Mouse (Mus musculus) liver, embryonic 12.5 days (tissue): Measurements from ENCODE around the gene Adat3. TPM values are rescaled to one million over a fixed set of nuclear protein-coding genes. Genes with fewer than 3 reads are reported as not detected.

Experiments
- ATAC-seq: fragments of 200-750 bp; cut with Nextera tagmentation; 2 replicates; pipeline ENCODE4 v1.8.0; 2017; ENCODE audit warnings: moderate number of reproducible peaks, mild to moderate bottlenecking, moderate library complexity
- H3K27ac ChIP-seq: fragments of 300-500 bp; sonication (generic); 2 replicates; pipeline ENCODE4 v1.5.1; 2016; ENCODE audit warnings: mild to moderate bottlenecking
- H3K27me3 ChIP-seq: fragments of 300-500 bp; sonication (generic); replicated peaks from 2 replicates; pipeline ENCODE4 v1.6.1; 2016; ENCODE audit warnings: mild to moderate bottlenecking, moderate library complexity
- H3K36me3 ChIP-seq: fragments of 300-500 bp; sonication (generic); 2 replicates; pipeline ENCODE4 v1.6.1; 2016; ENCODE audit warnings: mild to moderate bottlenecking, moderate library complexity
- H3K4me1 ChIP-seq: fragments of 300-500 bp; sonication (generic); 2 replicates; pipeline ENCODE4 v1.6.1; 2016
- H3K4me2 ChIP-seq: fragments of 300-500 bp; sonication (generic); 2 replicates; pipeline ENCODE4 v1.6.1; 2016; ENCODE audit warnings: mild to moderate bottlenecking, moderate library complexity
- H3K4me3 ChIP-seq: fragments of 300-500 bp; sonication (generic); 2 replicates; pipeline ENCODE4 v1.5.1; 2016; ENCODE audit warnings: mild to moderate bottlenecking, moderate library complexity
- H3K9ac ChIP-seq: fragments of 300-500 bp; sonication (generic); 2 replicates; pipeline ENCODE4 v1.6.1; 2016; ENCODE audit warnings: mild to moderate bottlenecking, moderate library complexity
- H3K9me3 ChIP-seq: fragments of 300-500 bp; sonication (generic); replicated peaks from 2 replicates; pipeline ENCODE4 v1.6.1; 2016; ENCODE audit warnings: mild to moderate bottlenecking, moderate library complexity
- WGBS: fragments of 180-500 bp; shearing (Covaris S2); methylation state at CpG from one replicate; pipeline ENCODE4 v1.1.7; 2016; ENCODE audit not compliant: insufficient replicate concordance; 5-methylcytosine and 5-hydroxymethylcytosine counted together
- polyA plus RNA-seq: library from polyadenylated mRNA; unstranded; fragments of >200 nt; fragmentation: Nextera tagmentation; extraction: Ambion mirVana; gene quantifications from 2 replicates; pipeline ENCODE4 v1.2.1, GENCODE M21; 2016

Adat3 gene
- polyA plus RNA-seq, 1 experiment from 2014 or later: 7.4 TPM

DNA sequence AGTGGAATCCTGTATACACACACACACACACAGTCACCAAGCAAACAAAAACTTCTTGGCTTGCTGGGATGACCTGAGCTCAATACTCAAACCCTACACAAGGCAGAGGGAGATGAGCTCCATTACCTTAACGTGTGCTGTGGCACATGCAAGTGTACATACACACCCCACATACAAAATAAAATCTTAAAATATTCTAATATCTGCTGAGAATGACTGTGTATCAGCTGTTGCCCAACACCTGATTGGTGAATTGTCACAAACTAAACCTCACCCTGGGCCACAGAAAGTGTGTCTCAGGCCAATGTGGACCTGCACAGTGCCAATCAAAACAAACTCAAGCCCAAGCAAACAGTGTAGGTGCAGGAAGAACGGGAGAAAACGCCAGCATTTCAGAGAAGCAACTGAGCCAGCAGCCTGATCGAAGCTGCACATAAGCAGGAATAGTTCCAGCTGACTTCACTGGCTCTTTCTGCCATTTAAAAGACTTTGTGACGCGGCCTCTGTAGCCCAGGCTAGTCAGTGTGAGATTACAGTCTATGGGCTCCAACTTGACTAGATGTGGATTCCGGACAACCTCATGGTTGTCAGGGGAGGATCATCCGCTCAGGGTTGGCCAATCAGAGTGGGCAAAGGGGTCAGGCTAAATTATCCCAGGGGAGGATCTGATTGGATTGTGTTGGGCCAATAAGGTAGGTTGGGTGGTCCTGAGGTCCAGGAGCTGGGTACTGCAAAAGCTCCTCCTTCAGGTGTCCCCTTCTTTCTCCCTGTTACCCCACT lies 17.0 kb downstream of the Adat3 start:
- Histone ChIP-seq H3K4me1 (peaks cover 56% of the 10 kb centered on the region), H3K9ac (no peak overlapping the region), H3K27ac (peak overlapping the region; percentile 96), H3K27me3 (no peaks in the 10 kb centered on the region), H3K36me3 (peaks cover 16% of the 10 kb centered on the region), H3K4me3 (no peak overlapping the region), H3K4me2 (peak overlapping the region; percentile 22), H3K9me3 (no peaks in the 10 kb centered on the region)
- no peak for ATAC-seq
- WGBS: 39% methylated on average over 8 of the region's 8 CpGs

DNA sequence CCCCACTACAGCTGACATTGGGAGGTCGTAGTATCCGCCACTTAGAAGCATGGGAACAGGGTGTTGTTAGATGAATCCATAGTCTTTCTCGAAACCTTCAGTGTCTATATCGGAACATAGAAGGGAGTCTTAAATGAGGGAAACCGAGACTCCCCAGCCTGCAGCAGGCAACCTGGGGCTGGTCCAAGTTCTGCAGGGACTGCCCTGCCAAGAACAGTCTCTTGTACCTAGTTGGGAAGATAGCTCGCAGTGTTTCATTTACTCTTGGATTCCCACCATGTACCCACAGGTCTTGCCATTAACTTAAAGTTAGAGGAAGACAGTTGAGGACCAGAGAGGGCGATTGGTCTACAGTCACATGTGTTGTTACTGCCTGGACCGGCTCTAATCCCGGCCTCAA lies 17.7 kb downstream of the Adat3 start:
- H3K9me3 ChIP-seq: no peaks in the 10 kb centered on the region
- peaks cover 63% of the 10 kb centered on the region for H3K4me1 ChIP-seq
- H3K27ac ChIP-seq: peak overlapping the region; percentile 96
- no peak for ATAC-seq
- peaks cover 9% of the 10 kb centered on the region for H3K36me3 ChIP-seq
- no peak overlapping the region for H3K4me3 ChIP-seq
- no peak overlapping the region for H3K4me2 ChIP-seq
- H3K9ac ChIP-seq: no peak overlapping the region
- H3K27me3 ChIP-seq: no peaks in the 10 kb centered on the region
- 83% methylated on average over 9 of the region's 9 CpGs for WGBS

DNA sequence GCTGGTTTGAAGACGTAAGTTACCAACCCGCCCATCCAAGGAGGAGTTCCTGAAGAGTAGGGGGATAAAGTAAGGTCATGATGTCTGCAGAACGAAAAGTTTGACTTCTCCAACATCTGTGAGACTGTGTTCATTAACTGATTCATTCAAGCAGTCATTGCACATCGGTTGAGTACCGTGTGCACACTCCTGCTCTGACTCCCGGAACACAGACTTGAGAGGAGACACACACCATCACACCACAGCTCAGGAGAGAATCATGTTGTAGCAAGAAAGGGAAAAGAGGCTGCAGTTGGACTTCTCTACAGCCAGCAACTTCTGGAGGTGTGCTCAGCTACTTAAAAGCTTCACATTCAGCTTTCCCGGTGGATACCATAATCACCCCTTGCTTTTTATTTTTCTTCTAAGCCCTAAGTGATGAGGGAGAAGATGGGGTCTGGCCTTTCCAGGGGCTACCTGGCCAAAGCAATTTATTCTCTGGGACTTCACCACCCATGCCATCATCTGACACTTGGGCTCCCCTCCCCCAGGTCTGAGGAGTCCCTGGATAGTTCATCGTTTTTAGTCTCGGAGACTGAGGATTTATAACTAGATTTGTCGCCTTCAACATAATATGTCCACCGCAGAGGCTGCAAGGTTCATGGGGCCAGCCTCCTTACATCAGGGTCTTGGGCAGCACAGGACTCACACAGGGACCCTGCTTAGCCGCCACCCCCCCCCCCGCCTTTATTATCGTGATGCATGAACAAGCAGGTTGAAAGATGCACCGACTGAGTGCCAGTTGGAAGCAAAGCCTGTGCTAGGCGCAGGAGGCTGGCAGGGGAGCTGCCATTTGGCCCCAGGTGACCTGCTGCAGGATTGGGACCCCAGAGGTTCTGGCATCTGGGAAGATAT lies 18.4 kb downstream of the Adat3 start:
- peaks cover 68% of the 10 kb centered on the region for H3K4me1 ChIP-seq
- 54% methylated on average over 16 of the region's 16 CpGs for WGBS

DNA sequence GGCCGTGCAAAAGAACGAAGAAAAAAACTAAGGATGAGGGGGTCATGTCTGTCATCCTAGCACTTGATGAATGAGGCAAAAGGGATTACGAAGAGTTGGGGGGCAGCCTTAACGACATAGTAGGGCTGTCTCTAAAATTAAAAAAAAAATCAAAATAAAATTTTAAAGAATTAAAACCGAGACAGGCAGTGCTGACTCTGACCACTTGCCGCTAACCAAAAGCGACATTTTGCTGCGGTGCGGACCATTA lies 18.9 kb downstream of the Adat3 start:
- H3K4me2 ChIP-seq: peak overlapping the region; percentile 85
- H3K36me3 ChIP-seq: peaks cover 8% of the 10 kb centered on the region; the same call in 1 of the 2 replicates
- peak overlapping the region; percentile 90 for H3K4me3 ChIP-seq
- peak overlapping the region; percentile 70 for H3K9ac ChIP-seq
- peak overlapping the region; percentile 96 for H3K27ac ChIP-seq
- no peaks in the 10 kb centered on the region for H3K9me3 ChIP-seq
- no peak for ATAC-seq
- no peaks in the 10 kb centered on the region for H3K27me3 ChIP-seq
- WGBS: under 1% methylated on average over 9 of the region's 9 CpGs
- peaks cover 70% of the 10 kb centered on the region for H3K4me1 ChIP-seq

More for the DNA sequence above, 18.4 kb downstream of the Adat3 start:
- Histone ChIP-seq H3K9ac (peak overlapping the region; percentile 70), H3K9me3 (no peaks in the 10 kb centered on the region), H3K4me2 (peak overlapping the region; percentile 85), H3K27me3 (no peaks in the 10 kb centered on the region), H3K27ac (peak overlapping the region; percentile 96), H3K4me3 (peak overlapping the region; percentile 90), H3K36me3 (peaks cover 8% of the 10 kb centered on the region)
- ATAC-seq: no peak

DNA sequence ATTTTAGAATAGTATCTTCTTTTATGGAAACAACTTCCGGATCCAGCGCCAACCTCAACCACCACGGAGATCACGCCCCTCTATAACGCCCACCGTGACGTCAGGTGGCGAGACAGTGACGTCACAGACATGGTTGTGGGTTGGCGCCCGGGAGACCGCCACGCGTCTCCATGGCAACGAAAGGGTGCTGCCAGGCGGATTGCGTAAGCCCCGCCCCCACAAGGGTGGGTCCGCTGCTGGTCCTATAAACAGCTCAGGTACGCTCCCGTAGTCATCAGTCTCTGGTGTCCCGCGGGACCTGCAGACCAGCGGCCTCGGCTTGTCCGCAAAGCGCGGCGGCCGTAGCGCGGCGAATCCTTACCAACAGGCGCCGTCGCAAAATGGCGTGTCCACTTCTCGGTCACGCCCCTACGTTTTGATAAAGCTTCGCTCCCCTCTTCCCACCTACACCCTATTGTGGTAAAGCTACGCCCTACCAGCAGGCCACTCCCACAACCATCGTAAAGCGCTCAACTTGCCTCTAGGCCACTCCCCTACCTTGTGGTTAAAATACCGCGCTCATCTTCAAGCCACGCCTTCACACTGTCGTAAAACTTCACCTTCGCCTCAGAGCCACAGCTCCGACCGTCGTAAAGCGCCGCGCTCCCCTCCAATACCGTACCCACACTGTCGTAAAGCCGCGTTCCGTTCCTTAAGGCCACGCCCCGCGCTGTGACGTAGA lies 19.4 kb downstream of the Adat3 start:
- peak; percentile 92 for ATAC-seq

DNA sequence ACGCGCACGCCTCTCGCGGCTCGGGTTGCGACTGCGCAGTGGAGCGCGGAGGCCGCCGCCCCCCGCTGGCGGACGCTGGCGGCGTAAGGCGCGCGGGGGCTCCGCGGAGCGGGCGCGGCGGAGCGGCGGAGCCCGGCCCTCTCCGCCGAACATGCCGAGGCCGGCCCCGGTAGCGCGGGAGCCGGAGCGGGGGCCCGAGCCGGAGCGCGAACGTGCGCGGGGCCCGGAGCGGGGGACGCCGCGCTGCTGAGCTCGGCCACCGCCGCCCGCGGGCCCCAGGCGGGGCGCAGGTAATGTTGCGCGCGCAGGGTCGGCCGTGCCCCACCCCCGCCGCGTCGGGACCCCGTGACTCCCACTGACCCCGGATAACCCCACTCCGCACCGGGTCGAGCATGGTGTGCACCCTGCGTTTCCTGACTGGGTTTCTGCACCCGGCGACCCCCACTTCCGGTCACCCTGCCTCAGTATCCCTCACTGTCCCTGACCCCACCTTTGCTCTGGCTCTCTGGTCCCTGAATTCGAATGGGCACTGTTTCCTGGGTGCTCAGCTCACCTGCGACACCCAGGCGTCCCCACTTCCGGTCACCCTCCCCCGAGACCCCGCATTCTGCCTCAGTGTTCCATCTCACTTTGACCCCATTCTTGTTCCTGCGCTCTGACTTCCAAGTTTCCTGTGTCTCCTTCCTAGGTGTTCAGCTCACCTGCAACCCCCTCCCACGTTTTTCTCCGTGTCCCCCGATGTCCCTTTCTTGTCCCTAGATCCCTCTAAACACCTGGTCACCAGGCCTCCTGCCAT lies 20.2 kb downstream of the Adat3 start, which contains the start of gene Csnk1g2:
TSS of gene Csnk1g2 (plus strand) at position 178 of the 796 bp plus-strand sequence.
- H3K27ac ChIP-seq: peak within 1 kb of the TSS; percentile 96
- WGBS: 1% methylated on average over 78 of the region's 85 CpGs
- H3K9ac ChIP-seq: peak within 1 kb of the TSS; percentile 95
- peak within 1 kb of the TSS; percentile 98 for H3K4me2 ChIP-seq
- H3K27me3 ChIP-seq: no peaks in the 10 kb centered on the region
- H3K36me3 ChIP-seq: peaks cover 8% of the 10 kb centered on the region; the same call in 1 of the 2 replicates
- peaks cover 80% of the 10 kb centered on the region for H3K4me1 ChIP-seq
- peak; percentile 33 for ATAC-seq
- peak within 1 kb of the TSS; percentile 90 for H3K4me3 ChIP-seq
- H3K9me3 ChIP-seq: no peaks in the 10 kb centered on the region

More for the DNA sequence above, 19.4 kb downstream of the Adat3 start:
- Histone ChIP-seq H3K27me3 (no peaks in the 10 kb centered on the region), H3K27ac (peak overlapping the region; percentile 96), H3K4me2 (peak overlapping the region; percentile 85), H3K36me3 (peaks cover 8% of the 10 kb centered on the region; the same call in 1 of the 2 replicates), H3K4me1 (peaks cover 74% of the 10 kb centered on the region), H3K9ac (peak overlapping the region; percentile 70), H3K9me3 (no peaks in the 10 kb centered on the region), H3K4me3 (peak overlapping the region; percentile 90)
- under 1% methylated on average over 64 of the region's 64 CpGs for WGBS

DNA sequence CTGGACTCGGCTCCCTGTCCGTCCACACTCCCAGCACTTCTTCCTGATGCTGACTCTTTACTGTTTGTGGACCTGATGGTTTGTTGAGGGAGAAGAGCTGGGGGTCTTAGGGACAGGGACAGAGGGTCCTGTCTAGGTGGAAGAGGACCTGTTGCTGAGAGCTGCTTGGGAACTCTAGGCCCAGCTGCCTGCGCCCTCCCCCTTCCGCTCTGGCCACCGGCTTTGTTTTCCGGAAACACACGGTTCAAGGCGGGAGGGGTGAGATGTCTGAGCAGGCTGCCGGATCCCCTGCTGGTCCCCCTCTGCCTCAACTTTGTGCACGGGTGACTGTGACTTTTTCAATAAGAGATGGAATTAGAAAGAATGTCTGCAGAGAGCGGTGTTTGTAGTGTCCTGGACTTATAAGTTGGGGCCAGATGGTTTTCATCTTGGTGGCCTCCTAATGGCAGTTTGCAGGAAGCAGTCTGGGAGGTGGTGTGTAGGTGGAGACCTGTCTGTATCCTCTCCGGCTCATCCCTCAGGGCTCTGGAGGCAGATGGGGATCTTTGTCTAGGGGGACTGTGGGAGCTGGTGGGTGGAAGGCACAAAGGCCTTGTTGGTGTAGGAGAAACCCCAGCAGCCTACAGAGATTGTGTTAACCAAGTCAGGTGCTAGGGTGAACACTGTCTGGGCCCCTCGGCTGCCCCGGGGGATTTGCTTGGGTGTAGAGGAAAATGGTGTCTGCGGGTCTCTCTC lies 20.9 kb downstream of the Adat3 start:
- no peak for ATAC-seq
- 13% methylated on average over 15 of the region's 15 CpGs for WGBS
- Histone ChIP-seq H3K9ac (peak overlapping the region; percentile 95), H3K9me3 (no peaks in the 10 kb centered on the region), H3K4me3 (peak overlapping the region; percentile 90), H3K36me3 (peaks cover 9% of the 10 kb centered on the region; the same call in 1 of the 2 replicates), H3K4me2 (peak overlapping the region; percentile 98), H3K4me1 (peaks cover 83% of the 10 kb centered on the region), H3K27ac (peak overlapping the region; percentile 96), H3K27me3 (no peaks in the 10 kb centered on the region)

DNA sequence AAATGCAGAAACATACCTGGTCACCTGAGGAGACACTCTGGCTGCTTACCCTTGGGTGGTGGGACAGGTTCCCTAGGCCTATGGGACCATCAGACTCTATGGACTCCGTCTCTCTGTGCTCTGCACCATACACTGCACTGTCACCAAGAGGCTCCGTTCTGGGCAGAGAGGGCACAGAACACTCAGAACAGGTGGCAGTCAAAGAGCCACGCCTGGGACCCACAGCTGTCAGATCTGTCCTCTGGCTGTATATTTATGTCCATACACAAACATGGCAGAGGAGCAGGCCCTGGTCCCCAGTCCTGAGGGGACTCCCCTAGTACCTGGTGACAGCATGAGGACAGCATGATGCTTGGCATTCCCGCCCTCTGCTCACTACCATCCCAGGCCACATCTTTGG lies 23.1 kb downstream of the Adat3 start:
- H3K36me3 ChIP-seq: peaks cover 25% of the 10 kb centered on the region; the same call in 1 of the 2 replicates
- no peaks in the 10 kb centered on the region for H3K27me3 ChIP-seq
- H3K4me2 ChIP-seq: no peak overlapping the region
- peak overlapping the region; percentile 8; the same call in 1 of the 2 replicates for H3K9ac ChIP-seq
- 87% methylated on average over 4 of the region's 4 CpGs for WGBS
- H3K9me3 ChIP-seq: no peaks in the 10 kb centered on the region
- ATAC-seq: no peak
- no peak overlapping the region for H3K4me3 ChIP-seq
- peaks cover 76% of the 10 kb centered on the region for H3K4me1 ChIP-seq
- H3K27ac ChIP-seq: peak overlapping the region; percentile 96; the same call in 1 of the 2 replicates

DNA sequence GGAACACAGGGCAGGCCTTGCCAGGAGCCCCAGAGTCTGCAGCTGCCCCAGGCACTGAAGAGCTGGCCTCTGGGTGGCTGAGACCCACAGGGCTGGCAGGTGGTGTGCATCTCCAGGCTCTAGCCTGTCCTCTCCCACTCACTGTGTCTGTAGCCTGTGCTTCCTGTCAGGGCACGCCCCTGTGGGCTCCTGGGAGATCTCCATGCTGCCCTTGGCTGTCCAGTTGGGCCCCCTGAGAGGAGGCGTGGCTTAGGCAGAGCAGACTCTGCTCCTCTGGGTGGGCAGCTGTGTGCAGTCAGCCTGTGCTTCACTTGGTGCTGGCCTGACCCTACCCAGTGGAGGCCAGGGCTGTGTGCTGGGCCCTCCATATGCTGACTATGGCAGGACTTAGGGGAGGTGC lies 25.0 kb downstream of the Adat3 start:
- peak; percentile 24; the same call in 1 of the 2 replicates for ATAC-seq
- H3K27ac ChIP-seq: peak overlapping the region; percentile 38; the same call in 1 of the 2 replicates
- H3K27me3 ChIP-seq: no peaks in the 10 kb centered on the region
- H3K9ac ChIP-seq: peak overlapping the region; percentile 33
- H3K4me2 ChIP-seq: no peak overlapping the region
- peaks cover 67% of the 10 kb centered on the region for H3K4me1 ChIP-seq
- peaks cover 38% of the 10 kb centered on the region for H3K36me3 ChIP-seq
- no peaks in the 10 kb centered on the region for H3K9me3 ChIP-seq
- no peak overlapping the region for H3K4me3 ChIP-seq
- 46% methylated on average over 2 of the region's 2 CpGs for WGBS

DNA sequence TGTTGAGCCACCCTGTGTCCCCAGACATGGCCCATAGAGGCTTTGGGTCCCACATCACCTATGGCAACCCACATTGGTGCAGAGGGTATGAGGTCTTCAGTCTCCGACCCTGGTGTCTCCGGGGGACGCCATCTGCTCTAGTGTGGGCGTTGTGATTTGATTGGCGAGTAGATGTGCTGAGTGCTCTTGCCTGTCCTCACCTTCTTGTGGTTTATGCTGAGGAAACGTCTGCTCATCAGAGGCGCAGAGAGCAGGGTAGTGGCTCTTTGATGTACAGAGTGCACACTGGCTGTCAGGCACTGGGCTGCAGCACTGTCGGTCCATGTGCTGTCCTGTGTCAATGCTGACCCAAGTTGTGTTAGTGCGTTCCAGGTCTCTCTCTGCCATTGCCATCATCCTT lies 26.2 kb downstream of the Adat3 start:
- Histone ChIP-seq H3K27me3 (no peaks in the 10 kb centered on the region), H3K9ac (no peak overlapping the region), H3K27ac (no peak overlapping the region), H3K4me2 (no peak overlapping the region), H3K9me3 (no peaks in the 10 kb centered on the region), H3K4me1 (peaks cover 57% of the 10 kb centered on the region), H3K4me3 (no peak overlapping the region), H3K36me3 (peaks cover 41% of the 10 kb centered on the region)
- WGBS: 76% methylated on average over 9 of the region's 9 CpGs
- no peak for ATAC-seq
